Mouse (Mus musculus): Measurements from ENCODE around the gene Cmtm3. TPM values are rescaled to one million over a fixed set of nuclear protein-coding genes. Genes with fewer than 3 reads are reported as not detected.
"Not testable (repeated sequence)": the region's sequence is repeated elsewhere in the genome, so short reads cannot be mapped to it uniquely, and the experiment has no call there.

Cmtm3 gene
- 10 to 100 TPM in 3 of 4 experiments, 1 to 10 TPM in 1; 7.7 to 23.1 (median 16.0) TPM for total RNA-seq (2022)

GRCm38 (mm10) chr8:104339229-104339982, at the start of gene Cmtm3:
Gene Cmtm3 (plus strand): TSS chr8:104339410.
- DNase-seq (ENCODE audit: low spot score in 2 of 2) = no peak

- DNase-seq (ENCODE audit: low spot score in 2 of 2) = not testable (repeated sequence)
Observed at GRCm38 (mm10) chr8:104293081-104293480, 46.1 kb upstream of the Cmtm3 start, which contains the start of gene Cmtm2a. Gene Cmtm2a (minus strand): TSS chr8:104293181.

DNA sequence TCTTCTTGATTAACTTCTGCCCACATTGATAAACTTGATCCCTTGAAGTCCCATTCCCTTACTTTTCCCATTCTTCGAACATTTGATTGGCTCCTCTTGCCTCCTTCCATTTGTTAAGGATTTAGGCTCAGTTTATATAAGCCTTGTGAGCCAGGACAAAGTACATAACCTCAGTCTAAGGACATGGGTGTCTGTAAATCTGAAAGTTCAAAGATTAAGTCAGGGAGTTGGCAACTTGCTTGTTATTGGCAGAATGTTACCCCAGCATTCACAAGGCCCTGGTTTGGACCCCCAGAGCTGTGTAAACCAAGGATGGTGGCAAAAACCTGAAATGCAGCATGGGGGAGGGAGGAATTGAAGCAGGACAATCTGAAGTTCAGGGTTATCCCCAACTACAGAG, 44.8 kb upstream of the Cmtm3 start:
- DNase-seq (ENCODE audit: low spot score in 2 of 2) = no peak

- peak; percentile 7 to 9 for DNase-seq (ENCODE audit: low spot score in 2 of 2)
Observed at GRCm38 (mm10) chr8:104301577-104301976, 37.6 kb upstream of the Cmtm3 start.

- not testable (repeated sequence) for DNase-seq (ENCODE audit: low spot score in 2 of 2)
Observed at GRCm38 (mm10) chr8:104302536-104302935, 36.7 kb upstream of the Cmtm3 start.

- no peak for DNase-seq (ENCODE audit: low spot score in 2 of 2)
Observed at GRCm38 (mm10) chr8:104304962-104305361, 34.2 kb upstream of the Cmtm3 start.

DNA sequence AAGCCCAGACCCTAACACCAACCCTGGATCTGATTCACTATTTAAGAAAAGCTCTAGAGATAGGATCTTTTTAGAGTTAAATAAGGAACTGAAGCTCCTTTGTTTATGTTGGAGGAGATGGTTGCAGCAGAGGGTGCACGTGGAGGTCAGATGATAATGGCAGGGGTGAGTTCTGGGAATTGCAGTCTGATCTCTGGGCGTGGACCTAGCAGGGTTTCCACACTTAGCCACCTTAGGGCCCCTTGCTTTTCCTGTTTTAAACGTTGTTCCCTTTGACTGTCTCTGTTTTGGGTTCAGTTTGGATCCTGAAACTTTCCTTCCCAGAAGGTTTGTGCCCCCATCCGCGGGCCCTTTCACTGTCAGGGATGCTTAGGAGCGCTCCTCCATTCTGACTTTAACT, 30.9 kb upstream of the Cmtm3 start:
- not testable (repeated sequence) for DNase-seq (ENCODE audit: low spot score in 2 of 2)

- DNase-seq (ENCODE audit: low spot score in 2 of 2) = peak in 1 of 2 experiments; percentile 10
Observed at GRCm38 (mm10) chr8:104309441-104310155, 29.6 kb upstream of the Cmtm3 start, which contains the start of the genes Gm45711 and Cmtm1. Gene Gm45711 (minus strand): TSS chr8:104310081. Gene Cmtm1 (minus strand): TSS chr8:104310145.

DNA sequence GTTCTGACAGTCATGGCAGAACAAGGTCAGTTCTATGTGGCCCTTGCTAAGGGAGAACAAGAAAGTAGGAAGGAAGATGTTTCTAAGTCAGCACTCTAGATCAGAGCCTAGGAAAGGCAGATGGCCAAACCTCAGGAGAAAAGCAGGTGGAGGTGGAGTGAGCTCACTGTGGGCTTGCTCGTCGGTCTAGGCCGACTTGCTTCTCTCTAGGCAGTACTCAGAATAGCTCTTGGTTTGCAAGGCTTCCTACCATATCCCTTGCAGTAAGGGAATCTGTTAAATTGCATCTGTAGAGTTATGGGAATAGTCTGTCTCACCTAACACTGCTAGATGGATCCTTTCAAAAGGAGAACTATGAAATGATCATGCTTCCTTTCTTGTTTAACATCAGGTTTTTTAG, 27.2 kb upstream of the Cmtm3 start:
- not testable (repeated sequence) for DNase-seq (ENCODE audit: low spot score in 2 of 2)

DNA sequence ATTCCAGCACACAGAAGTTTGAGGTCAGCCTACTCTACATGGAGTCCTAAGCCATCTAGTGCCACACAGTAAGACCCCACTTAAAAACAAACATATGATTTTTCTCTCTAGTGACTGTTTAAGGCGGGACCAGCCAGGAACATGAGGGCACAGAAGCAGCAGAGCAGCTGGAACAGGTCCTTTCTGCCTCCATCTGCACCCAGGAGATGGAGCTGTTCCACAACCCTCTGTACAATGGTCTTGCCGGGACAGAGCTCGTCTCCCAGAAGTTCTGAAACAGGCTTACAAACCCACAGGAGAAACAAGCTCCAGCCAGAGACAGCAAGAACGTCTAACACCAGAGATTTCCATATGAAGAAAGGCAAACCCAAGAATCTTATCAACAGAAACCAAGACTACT, 25.9 kb upstream of the Cmtm3 start:
- DNase-seq (ENCODE audit: low spot score in 2 of 2) = no peak

DNA sequence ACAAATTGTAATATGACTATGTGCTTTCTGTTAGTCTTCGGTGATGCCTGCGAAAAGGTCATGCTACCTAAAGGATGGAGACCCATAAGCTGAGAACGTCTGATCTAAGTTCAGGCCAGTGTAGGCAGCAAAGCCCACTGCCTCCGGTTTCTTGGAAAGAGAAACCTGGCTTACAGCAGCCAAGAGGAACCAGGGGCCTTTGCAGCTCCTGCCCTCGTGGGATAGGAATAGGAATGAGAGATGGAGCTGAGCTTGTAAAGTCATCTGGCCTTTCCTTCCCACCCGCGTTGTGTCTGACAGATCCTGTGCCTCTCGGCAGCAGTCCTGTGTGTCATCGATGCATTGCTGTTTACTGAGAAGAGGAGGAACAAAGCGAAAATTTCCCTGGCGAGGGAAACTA, 17.9 kb upstream of the Cmtm3 start, which contains the start of gene Gm11020:
Gene Gm11020 (plus strand): TSS at position 301 of the 400 bp plus-strand sequence.
- DNase-seq (ENCODE audit: low spot score in 2 of 2) = not testable (repeated sequence)

DNA sequence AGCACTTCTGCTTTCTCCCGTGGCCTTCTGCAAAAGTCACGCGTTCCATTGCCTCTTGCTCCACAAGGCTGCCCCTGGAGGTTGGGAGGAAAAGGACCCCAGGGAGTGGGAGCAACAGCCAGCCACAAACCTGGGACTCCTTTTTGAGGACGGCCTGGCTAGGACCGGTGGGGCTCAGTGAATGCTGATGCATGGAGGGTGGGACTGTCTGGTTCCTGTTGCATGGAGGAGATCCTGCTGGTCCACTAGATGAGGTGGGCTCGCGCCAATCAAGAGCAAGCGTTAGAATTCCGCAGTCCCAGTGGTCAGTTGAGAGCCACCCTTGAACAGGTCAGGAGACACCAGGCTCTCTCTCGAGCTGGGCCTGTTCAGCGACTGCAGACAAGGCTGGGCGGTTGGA, 17.3 kb upstream of the Cmtm3 start, which contains the start of gene Cmtm2b:
Gene Cmtm2b (plus strand): TSS at position 301 of the 400 bp plus-strand sequence.
- not testable (repeated sequence) for DNase-seq (ENCODE audit: low spot score in 2 of 2)

DNA sequence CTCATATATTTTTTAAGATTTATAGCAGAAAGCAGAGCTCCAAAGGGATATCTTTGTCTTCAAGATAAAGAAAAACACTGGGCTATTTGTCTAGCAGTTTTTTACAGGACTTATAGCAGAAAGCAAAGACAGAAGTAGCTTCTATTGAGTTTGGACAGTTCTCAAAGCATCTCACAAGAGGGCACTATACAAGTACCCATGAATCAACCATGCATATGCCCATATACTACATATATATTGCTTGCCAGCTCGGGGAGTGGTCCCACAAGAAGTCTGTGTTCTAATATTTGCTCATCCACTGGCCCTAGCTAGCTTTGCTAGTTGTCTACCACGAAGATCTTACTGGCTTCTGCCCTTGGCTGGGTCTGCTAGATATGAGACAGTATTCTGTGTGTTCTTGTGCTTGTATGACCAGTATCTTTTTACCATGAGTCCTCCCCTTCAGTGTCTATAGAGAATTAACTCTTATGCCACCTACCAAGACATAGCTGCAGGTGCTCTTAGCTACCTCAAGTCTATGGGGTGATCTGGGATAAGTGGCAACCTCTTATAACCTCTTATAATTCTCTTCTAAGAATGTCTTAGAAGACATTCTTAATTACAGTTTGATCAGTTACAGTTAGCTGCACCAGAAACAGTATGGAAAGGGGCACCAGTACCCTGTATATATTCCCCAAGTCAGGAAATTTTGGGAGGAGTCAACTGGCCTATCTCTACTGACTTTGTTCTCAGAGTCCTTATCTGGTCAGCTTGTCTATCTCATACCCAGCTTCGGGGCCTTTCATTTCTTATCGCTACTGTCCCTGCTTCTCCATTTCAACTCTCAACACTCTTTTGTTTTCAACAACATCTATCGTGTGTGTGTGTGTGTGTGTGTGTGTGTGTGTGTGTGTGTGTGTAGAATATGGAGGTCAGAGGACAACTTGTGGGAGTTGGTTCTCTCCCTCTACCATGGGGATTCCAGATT, 6.3 kb upstream of the Cmtm3 start:
- DNase-seq (ENCODE audit: low spot score in 2 of 2) = no peak

- DNase-seq (ENCODE audit: low spot score in 2 of 2) = no peak
Observed at GRCm38 (mm10) chr8:104333786-104334185, 5.4 kb upstream of the Cmtm3 start.

- DNase-seq (ENCODE audit: low spot score in 2 of 2) = no peak
Observed at GRCm38 (mm10) chr8:104334196-104334595, 5.0 kb upstream of the Cmtm3 start.

- DNase-seq (ENCODE audit: low spot score in 2 of 2) = no peak
Observed at GRCm38 (mm10) chr8:104336806-104337205, 2.4 kb upstream of the Cmtm3 start.

DNA sequence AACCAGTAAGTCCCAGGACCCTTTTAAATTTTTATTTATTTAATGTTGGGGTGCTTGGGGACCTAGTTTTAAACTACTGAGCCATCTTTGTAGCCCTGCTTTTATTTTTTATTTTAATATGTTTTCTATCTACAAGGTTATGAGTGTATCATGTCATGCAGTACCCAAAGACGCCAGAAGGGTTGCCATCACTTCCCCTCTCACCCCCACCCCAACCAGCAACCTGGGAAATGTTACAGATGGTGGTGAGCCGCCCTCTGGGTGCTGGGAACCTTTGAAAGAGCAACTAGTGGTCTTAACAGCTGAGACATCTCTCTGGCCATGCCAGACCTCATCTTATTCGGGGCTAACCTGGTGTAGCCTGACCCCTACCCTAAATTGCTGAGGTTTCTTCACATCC, 1.3 kb upstream of the Cmtm3 start:
- DNase-seq (ENCODE audit: low spot score in 2 of 2) = no peak

DNA sequence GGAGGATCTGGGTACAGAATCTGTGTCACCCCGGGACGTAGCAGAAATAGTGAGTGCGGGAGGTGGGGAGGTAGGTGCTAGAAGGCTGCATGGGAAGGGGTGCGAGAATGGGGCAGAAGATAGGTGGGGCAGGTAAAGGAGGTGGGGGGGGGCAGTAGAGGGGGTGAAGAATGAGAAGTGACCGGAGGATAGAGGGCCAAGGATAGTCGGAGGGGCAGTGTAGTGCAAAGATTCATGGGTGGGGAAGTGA, 698 bp downstream of the Cmtm3 start:
- DNase-seq (ENCODE audit: low spot score in 2 of 2) = no peak

- peak; percentile 50 to 62 for DNase-seq (ENCODE audit: low spot score in 2 of 2)
Observed at GRCm38 (mm10) chr8:104340233-104341105, 1.3 kb downstream of the Cmtm3 start.

DNA sequence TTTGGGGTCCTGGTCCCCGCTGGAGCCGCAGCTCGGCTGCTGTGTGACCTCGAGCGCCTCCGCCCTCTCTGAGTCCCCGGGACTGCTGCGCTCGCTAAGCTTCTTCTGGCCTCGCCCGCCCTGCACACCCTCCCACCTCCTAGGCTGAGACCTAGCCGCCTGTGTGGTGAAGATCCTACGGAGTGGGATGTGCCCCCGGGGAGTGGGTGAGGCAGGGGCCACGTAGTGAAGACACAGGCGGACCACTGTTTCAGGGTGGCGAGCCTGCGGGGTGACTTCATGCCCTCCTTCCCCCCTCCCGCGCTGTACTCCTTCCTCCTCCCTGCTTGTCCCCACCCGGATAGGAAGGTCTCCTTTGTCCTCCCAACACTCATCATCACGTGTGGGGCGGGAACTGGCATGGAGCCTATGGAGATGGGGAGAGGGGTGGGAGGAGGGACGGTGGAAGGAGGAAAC, 1.9 kb downstream of the Cmtm3 start:
- DNase-seq (ENCODE audit: low spot score in 2 of 2) = no peak
